Mouse (Mus musculus): ENCODE results near the gene S100a6.

Gene S100a6

DNA sequence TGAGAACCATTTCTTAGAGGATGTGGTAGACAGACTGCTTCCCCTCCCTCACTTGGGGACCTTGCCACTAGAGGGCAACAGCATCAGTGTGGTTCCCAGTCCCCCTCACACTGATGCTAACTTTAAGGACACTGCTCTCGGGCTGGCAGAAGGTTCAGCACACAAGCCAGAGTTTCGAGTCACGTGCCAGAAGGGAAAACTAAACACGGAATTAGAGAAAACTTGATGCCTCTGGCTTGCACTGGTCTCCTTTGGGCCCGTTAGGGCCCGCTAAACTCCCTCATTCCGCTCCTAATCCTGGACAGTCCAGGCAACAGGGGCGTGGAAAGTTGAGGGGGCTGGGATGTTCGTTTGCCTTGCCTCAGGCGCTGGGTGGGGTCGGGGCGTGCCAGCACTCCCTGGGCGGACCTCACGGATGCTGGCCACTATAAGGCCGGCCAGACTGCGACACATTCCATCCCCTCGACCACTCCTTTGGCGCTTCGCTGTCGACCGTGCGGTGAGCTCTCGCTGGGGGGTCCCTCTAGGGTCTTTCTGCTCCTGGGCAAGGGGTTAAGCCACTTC, at the start of gene S100a6:
S100a6 (plus strand) TSS at position 155 of the 564 bp plus-strand sequence.
- peak; percentile 75 to 80 for DNase-seq (ENCODE audit: low spot score in 2 of 2)

DNA sequence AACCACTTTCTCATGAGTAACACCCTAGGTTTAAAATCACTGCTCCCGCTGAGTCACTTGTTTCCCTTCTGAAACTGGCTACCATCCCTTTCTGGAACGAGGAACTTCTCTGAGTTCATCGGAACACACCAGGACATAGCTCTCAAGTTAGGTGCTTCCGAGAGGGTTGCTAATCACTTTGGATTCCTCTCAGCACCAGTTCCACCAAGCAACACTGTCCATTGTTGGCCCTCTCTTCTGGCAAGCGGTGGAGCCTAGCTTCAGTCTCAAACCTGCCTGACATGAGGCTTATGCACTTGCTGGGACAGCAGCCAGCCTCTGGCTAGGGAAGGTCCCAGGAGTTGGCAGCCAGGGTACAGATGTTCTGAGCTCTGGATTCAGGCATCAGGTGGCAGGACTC, 38.0 kb upstream of the S100a6 start:
- DNase-seq (ENCODE audit: low spot score in 2 of 2), result peak; percentile 40 to 42

DNA sequence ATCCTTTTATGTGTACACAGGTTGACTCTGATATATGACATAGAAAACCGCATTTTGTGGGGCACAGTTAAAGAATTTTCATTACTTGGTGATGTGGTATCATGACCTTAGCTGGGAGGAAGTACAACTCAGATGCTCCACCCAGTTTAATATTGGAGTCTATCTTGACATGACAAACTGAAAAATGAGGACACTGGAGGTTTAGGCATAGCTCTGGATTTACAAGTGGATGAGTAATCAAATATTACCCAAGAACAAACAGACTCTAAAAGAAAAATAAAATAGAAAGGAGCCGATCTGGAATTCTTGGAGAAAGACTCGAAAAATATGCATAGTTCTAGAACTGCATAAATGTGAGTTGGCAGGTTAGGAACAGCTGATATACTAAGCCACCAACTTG, 37.4 kb upstream of the S100a6 start:
- no peak for DNase-seq (ENCODE audit: low spot score in 2 of 2)

DNA sequence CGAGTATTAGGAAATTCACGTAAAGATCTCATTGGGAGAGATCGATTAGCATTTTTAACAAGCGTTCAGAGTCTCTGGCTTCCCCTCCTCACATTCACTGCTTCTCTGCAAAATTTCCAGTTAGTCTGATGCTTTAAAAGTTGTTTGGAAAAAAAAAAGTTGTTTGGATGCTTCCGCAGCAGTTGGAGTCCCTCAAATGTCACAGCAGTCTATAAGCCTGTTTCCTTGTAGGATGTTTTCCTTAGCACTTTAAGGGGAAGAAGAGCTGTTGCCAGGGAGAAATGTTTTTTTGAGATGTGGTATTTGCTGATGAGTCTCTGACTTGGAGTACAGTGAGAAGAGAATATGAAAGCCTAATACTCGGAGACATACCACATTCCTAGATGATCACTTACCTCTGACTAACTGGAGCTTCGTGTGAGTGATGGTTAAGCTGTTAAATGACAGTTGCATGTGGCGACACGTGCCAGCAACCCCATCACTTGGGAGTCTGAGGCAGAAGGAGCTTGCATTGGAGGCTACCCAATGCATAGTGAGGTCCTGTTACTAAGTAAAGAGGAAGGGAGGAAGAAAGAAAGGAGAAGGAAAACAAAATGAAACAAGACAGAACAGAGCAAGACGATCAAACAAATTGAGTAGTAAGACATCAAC, 36.2 kb upstream of the S100a6 start:
- no peak for DNase-seq (ENCODE audit: low spot score in 2 of 2)

DNA sequence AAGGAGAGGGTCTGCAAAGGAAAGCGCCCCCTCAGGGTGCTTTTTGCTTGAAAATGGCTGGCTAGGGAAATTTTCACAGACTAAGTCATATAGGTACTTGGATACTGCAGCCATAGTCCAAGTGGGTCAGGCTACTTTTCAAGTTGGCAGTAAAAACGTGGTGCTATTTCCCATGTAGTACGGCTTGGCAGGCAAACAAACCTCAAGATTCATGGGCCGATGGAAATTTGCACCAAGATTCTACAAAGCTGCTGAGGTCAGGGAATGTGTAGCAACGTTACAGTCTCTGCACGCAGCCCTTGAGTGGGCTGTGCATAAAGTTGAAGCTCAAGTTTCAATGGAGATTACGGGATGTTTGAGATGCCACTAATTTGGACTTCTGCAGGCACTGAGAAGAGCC, 33.2 kb upstream of the S100a6 start:
- DNase-seq (ENCODE audit: low spot score in 2 of 2), result no peak

DNA sequence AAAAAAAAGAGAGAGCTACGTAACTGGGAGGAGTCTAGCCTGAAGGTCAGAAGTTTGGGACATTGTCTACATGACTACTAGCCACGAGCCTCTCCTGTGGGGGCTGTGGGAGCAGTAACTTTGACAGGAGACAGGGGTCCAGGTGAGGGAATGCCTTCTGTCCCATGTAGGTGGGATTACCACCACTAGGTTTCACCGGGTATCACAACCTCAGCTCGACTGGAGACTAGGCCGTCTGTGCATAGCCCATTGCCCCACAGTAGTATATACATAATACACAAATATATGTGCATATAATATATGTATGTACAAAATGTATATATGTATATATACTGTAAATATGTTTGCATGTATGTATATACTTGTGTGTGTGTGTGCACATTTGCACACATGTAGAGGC, 31.5 kb upstream of the S100a6 start:
- DNase-seq (ENCODE audit: low spot score in 2 of 2), result no peak

DNA sequence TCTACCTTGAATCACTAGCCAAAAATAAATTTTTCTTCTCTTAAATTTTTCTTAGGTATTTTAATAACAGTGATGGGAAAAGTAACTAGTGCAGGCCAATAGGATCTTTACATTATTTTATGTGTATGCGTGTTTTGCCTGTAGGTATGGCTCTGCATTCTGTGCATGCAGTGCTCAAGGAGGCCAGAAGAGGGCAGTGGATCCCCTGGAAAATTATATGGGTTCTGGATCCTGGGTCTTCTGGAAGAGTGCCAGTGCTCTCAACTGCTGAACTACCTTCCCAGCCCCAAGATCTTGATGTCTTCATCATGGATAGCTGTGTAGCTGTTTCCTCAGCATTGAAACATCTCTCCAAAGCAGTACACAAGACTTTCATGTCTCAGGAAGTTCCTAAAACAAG, 30.5 kb upstream of the S100a6 start:
- no peak for DNase-seq (ENCODE audit: low spot score in 2 of 2)

DNA sequence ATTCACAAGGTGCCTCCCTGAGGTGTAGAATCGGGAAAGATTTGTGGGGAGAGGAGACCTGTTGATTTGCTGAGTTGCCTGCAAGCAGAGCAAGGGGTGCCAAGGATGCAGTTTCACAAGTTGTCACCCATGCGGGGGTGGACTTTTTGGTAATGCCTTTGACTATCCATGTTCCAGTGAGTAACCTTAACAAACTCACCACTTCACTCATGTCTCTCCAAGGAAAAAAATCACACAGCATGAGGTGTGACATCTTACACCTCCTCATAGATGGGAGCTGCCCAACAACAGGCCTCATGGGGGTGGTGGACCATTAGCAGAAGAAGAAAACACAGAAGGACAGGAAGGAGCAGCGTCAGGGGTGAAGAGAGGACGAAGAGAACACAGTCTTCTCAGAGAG, 30.1 kb upstream of the S100a6 start:
- DNase-seq (ENCODE audit: low spot score in 2 of 2), result no peak

DNA sequence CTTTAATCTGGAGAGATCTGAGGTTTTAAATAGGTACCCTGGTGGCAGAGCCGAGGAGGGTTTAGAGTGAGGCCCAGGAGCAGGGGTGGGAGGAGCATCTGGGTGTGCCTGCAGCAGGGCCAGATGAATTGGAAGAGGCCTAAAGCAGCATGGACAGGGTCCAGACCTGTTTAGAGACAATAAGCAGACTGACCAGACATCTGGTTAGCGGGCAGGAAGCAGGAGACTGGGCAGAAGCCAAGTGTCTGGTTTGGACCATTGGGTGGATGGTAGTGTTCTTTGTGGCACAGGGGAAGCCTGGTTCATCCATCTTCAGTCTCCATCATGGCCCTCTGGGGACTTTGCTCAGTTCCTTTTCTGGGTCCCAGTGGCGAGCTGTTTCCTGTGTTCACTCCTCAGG, 28.8 kb upstream of the S100a6 start:
- peak; percentile 48 to 74 for DNase-seq (ENCODE audit: low spot score in 2 of 2)

DNA sequence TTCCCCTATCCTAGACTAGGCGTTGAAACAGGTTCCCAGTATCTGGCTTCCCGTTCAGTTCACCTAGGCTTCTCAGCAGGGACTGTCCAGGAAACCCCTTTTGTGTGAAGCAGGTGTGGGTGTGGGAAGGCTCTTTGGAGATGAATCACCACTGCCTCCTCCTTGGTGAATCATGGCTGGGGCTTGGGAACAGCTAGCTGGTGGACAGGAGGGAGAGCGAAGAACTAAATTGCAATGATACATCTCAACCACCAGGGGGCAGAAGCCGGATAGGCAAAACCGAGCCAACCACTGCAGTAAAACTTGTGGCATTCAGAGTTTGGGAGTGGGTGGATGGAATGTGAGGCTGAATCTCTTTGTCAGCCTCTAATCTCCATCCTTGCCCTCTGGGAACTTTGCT, 27.1 kb upstream of the S100a6 start:
- DNase-seq (ENCODE audit: low spot score in 2 of 2), result peak; percentile 64 to 77

DNA sequence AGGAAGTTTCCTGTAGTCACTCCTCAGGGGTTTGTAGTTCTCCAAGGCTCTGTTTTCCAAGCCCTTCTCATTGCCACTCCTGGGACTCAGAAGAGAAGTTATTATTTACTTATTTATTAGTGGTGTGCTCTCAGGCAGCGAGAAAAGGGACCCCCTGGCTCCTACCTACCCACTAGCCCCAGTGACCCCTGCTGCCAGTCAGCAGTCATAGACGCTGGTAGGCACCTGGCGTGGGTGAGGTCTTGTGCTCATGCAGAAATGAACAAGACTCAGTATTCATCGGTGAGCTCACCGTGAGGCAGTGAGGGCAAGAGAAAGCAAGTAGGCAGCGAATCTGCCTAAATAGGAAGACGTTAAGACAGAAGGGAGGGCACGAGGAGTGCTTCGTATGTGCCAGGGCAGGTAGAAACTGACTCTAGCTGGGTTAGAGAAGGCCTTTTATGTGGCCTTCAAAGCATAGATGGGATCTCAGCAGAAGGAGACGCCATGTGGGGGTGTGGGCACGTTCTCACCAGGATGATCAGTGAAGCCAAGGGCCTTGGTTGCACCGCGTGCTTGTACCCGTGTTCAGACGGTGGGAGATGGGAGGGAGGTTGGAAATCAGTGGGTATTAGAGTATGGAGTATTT, 26.6 kb upstream of the S100a6 start:
- DNase-seq (ENCODE audit: low spot score in 2 of 2), result no peak

DNA sequence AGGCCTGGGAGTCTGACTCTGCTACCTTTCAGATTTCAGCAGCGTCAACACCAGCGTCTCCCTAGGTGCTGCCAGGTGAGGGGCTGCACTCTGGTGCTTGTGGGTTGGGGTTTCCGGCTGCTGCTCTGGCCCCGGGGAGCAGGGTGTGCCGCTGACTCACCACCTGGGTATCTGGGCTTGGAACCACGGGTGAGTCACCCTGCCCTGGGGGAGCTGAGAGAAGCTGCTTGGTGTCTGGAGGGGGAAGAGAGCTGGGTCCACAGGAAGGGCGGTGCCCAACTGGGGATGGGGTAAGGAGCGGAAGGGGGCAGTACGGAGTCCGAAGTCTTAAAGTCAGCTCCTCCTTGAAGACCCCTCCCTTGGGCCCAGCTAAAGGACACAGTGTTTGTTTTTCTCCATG, 25.8 kb upstream of the S100a6 start:
- peak; percentile 84 to 88 for DNase-seq (ENCODE audit: low spot score in 2 of 2)

DNA sequence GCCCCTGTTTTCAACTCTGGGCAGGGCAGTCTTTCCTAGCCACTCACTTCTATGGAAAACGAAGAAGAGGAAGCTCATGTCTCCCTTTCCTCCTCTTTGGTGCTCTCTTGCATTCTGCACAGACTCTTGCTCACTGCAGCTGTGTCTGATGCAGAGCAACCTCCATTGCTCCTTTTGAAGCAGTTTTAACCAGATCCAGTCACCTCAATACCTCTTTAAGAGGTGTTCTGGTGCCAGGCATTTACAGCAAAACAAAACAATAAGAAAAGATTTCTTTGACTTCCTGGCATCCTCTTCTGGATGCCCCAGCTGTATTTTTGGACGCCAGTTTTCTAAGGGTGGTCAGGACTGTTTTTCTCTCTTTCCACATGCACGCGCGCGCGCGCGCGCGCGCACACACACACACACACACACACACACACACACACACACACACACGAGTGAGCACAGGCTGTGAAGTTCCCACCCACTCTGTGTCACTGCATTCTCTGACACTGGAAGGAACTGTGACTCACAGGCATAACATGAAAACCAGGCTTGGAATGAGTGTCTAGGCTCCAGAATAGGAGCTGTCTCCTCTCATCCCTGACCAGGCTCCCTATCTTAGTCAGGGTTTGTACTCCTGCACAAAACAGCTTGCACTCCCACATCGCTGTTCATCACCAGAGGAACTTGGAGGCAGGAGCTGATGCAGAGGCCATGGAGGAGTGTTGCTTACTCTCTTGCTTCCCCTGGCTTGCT, 25.2 kb upstream of the S100a6 start:
- peak; percentile 48 to 62 for DNase-seq (ENCODE audit: low spot score in 2 of 2)

DNA sequence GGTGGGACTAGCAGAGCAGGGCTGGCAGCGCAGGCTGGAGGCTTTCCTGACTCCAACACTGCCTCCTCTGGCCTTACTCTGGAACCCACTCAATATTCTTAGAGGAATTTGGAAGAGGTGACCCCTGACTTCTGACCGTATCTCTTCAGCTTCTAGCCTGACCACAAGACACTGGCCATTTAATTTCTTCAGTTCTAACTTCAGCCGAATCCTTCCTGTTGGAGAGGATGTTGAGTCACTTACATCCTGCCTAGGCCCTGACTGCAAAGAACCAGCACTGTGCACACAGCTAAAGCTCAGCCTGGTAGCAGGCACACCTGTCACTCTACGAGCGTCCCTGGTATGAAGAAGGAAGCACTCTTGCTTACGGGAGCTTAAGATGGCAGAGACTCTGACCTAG, 23.3 kb upstream of the S100a6 start:
- no peak for DNase-seq (ENCODE audit: low spot score in 2 of 2)

DNA sequence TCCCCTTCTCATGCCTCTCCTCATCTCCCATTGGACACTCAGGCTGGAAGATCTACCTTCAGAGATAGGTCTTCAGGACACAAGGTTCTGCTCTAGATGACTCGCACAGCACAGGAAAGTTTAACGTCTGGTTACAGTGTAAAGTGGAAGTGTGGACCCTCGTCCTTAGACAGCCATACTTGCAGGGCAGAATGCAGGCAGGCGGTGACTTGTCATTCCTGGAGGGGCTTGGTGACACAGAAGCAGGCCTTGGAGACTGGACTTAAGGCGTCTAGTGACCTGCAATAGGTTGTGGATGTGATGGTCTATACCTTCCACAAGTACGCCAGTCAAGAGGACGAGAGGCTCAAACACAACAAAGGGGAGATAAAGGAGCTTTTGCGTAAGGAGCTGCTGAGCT, 22.7 kb upstream of the S100a6 start, which contains the start of gene S100a2:
S100a2 (plus strand) TSS at position 301 of the 400 bp plus-strand sequence.
- DNase-seq (ENCODE audit: low spot score in 2 of 2), result no peak

DNA sequence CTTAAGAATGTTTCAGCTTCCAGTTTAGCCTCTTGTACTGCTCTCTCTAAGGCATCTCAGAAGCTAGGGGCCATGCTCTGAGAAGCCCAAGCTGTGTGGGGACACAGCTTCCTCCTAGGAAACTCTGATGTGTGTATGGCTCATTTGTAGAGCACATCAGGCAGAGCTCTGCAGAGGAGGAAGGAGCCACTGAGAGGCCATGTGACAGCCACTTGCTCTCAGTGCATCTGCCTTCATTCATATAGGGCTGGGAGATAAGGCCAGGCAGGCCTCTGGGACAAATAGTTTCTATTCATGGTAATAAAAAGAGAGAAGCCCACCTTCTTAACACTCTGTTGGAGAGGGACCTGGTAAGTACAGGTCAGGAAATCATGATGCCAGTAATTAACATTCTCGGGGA, 18.2 kb upstream of the S100a6 start:
- no peak for DNase-seq (ENCODE audit: low spot score in 2 of 2)

DNA sequence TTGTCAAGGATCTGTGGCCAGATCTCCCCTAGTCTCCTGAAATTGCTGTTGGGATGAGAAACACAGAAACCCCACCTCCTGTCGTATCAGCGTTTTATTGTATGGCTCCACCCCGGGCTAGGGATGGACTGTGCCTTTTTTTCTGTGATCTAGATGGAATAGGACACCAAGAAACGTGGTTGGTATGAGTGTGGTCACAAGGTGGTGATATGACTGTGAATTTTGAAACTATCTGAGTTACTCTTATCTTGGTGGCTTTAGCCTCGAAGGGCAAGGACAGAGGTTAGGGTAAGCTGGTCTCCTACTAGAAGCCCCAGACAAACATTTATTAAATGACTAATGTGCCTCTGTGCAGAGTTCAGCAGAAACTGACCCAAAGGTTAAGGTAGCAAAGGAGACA, 17.1 kb upstream of the S100a6 start:
- no peak for DNase-seq (ENCODE audit: low spot score in 2 of 2)

DNA sequence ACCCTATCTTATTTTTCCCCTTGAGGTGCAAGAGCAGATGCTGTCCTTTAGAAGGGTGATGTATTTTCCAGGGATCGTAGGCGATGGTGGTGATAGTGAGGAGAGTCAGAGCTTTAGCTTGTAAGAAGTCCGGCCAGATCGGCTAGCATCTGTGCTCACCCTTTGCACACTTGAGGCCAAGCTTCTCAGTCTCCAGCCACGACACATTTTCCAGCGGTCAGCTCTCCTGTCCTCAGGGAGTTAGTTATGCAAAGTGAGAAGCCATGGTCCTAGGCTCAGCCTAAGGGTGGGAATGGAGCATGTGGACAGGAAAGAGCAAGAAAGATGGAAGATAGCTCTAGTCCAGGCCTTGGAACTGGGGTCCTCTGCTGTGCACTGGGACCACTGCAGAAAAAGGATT, 15.9 kb upstream of the S100a6 start:
- DNase-seq (ENCODE audit: low spot score in 2 of 2), result no peak

DNA sequence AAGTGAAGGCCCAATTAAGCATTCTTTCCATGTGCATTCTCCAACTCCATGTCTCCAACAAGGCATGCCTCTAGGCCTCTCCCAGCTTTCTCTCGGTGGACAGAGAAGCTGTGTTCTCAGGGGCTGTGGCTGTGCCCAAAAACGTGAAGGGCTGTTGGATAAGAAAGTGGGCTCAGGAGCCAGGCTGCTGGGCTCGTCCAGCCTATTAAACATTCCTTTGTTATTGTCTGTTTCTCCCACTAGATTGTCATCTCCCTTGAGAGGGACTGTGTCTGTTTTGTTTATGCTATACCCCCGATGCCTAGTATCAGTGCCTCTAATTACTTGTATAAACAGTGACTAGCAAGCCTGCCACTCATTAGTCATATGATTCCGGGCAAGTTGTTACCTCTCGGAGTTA, 14.9 kb upstream of the S100a6 start:
- DNase-seq (ENCODE audit: low spot score in 2 of 2), result no peak

DNA sequence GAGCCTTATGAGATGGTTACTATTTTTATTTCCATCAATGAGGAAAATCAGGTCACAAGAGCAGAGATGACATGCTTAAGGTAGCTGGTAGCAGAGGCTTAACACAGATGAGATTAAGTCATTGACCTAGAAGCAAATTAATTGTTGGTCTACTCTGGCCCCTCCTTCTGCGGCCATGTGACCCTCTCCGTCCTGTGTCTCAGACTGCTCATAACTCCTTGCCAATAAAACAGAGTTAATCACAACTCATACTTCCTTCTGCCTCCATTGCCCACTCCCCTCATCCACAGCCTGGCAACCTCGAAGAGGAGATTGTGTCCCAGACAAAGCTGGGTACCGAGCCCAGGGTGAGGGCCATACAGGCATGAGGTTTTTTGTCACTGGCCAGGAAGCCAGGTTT, 14.5 kb upstream of the S100a6 start:
- no peak for DNase-seq (ENCODE audit: low spot score in 2 of 2)

DNA sequence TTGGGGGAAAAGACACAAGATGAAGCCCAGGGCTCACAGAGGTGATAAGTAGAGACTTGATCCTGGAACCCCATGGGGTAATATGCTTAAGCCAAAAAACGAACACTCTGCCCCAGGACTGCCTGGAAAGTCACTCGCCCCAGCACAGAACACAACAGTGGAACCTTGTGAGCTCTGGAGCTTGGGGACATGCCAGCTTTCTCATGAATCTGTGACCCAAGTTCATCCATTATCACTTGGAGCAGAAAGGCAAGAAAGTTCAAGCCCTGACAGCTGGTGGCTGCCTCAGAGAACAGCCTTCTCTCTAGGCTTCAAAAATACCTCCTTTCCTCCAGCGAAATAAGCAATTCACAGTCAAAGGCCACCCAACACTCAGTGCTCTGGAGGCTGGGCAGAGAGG, 13.3 kb upstream of the S100a6 start:
- DNase-seq (ENCODE audit: low spot score in 2 of 2), result peak; percentile 56 to 66

DNA sequence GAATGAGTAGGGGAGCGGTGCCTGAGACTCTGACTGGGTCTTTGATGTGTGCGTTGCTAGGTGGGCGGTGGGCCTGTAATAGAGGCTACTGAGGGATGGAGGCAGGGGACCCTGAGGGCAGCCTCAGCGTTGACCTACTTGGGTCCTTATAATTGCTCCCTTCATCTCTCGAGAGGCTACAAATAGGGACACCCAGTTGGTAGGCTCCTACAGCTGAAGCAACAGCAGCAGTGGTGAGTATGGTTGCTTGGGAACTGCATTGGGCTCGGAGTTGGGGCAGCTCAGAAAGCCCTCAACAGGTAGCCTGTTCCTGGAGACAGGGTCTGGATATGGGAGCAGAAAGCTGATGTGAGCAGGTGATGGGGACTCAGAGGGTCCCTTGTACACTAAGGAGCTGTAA, 12.6 kb upstream of the S100a6 start:
- no peak for DNase-seq (ENCODE audit: low spot score in 2 of 2)

Measured in heart, adult 9 months (tissue).